Mouse (Mus musculus) splenic B cell, adult 2 months (primary cell): ENCODE measurements around the gene Mrpl24.

Experiments used
- DNase-seq: peaks from one replicate; pipeline ENCODE4 v3.0.0-alpha.2; 2011; ENCODE audit warnings: low read depth, low spot score
- H3K27me3 ChIP-seq: 2 replicates; pipeline ENCODE4 v1.6.1; 2012; ENCODE audit warnings: mild to moderate bottlenecking, low read length, moderate library complexity, mixed read lengths; ENCODE audit not compliant: control insufficient read depth, poor library complexity, insufficient read depth, severe bottlenecking
- H3K36me3 ChIP-seq: 2 replicates; pipeline ENCODE4 v1.6.1; 2012; ENCODE audit warnings: mild to moderate bottlenecking, low read length, moderate library complexity, mixed read lengths; ENCODE audit not compliant: control insufficient read depth, poor library complexity, insufficient read depth, severe bottlenecking

The Mrpl24 gene

DNA sequence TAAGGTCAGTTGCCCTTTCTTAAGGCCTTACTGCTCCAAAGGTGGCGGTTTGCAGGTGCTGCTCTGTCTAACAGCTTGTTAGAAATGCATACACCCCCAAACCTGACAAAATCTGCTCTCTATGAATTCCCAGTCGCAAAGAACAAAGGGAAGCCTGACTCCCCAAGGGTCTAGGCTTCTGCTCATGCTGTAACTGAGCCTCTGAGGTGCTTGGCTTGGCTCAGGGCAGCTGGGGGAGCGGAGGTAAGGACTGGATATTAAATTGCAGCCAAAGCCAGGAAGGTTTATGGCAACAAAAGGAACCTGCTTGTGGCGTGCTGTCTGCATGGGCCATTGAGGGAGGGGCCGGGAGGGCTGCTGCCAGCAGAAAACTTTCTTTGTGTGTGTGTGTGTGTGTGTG lies 15.5 kb upstream of the Mrpl24 start:
- no peak for DNase-seq
- Histone ChIP-seq H3K27me3 (no peaks in the 10 kb centered on the region), H3K36me3 (no peaks in the 10 kb centered on the region)

DNA sequence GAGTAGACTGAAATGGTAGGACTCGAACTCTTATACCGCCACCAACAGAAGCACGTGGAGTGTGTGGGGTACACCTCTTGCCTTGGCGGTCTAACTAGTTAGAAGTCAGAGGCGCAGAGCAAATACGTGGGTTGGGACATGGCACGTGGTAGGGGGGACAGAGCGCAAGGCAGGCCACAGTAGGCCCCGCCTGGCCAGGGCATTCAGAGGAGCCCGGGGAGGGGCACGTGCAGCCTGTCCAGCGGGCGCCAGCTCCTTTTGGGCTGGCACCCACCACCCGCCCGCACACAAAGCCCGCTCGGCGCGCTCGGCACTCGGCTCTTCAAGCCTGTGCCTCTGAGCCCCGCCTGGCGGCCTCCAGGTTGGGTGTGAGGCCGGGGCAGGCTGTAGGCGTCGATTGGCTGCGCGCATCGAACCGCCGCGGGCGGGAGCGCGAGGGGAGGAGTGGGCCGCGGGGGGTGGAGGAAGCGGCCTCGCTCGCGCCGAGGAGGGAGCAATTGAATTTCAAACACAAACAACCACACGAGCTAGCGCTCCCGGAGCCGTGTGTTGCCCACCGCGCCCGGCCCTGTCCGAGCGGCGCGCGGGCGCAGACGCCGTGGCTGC lies 13.3 kb upstream of the Mrpl24 start, which contains the start of gene Hdgf:
TSS of gene Hdgf (plus strand) at position 442 of the 606 bp plus-strand sequence.
- DNase-seq = peak; percentile 95
- H3K27me3 ChIP-seq = no peaks in the 10 kb centered on the region
- no peaks in the 10 kb centered on the region for H3K36me3 ChIP-seq

DNA sequence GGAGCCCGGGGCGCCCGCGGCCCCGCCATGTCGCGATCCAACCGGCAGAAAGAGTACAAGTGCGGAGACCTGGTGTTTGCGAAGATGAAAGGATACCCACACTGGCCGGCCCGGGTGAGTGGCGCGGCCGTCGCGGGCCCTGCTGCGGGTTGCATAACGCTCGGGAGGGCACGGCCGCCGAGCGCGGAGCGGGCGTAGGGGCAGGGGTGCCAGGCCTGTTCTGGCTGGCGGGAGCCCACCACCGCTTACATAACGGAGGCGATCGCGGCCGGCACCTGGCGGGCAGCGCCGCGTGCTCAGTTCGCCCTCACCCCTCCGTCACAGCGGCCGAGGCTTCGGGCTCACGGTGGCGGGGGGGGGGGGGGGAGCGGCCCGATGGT lies 12.7 kb upstream of the Mrpl24 start:
- no peaks in the 10 kb centered on the region for H3K36me3 ChIP-seq
- H3K27me3 ChIP-seq = no peaks in the 10 kb centered on the region
- peak; percentile 41 for DNase-seq

DNA sequence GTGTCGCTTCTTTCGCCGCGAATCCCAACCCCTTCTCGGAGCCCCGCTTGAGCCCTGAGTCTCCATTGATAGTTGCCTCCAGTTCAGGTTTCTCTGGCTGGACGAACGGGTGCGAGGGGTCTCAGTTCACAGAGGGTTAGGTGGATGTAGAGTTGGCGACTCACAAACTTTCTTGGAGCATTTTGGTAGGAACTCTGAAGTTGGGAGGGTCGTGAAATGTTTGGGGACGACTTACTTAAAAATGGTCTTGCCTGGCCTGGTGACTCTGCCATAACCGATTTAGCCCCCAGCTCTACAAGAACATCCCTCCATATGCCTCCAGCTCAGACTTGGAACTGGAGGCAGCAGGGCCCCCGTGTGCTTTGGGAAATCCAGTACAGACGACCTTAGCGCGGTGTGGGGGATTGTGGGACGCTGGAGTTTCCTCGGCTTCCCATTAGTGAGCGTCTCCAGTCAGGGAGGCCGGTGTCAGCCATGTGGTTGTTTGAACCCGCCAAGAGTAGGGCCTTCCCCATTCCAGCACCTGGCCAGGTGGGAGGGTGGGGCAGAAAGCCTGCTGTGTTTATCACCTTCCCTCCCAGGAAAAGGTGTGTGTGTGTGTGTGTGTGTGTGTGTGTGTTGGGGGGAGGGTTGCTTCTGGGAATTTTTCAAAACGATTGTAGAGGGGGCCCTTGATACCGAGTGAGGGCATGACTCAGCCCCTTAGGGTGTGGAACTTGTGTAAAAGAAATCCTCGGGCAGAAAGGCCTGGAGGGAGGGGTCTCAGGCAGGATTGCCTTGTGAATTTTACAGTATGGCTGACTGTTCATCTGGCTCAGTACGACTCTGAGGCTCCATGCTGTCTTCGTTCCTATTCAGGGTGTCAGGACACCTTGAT lies 12.1 kb upstream of the Mrpl24 start:
- peak; percentile 23 for DNase-seq
- Histone ChIP-seq H3K27me3 (no peaks in the 10 kb centered on the region), H3K36me3 (no peaks in the 10 kb centered on the region)

DNA sequence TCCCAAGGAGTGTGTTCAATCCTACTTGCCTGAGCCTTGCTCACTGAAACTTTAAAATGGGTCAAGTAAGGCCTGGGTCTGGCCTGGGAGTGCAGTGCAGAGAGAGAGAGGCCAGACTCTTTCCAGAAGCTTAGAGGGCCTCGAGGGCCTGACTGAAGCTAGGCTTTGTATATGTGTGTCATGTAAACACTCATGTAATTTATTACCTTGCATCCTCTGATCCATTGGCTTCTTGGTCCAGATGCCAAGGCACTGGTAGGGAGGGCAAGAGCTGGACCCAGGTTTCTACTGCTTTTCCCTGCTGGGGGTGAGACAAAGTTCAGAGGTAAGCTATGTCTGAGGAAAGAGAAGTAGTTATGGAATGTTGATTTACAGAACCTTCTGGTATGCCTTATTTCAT lies 11.4 kb upstream of the Mrpl24 start:
- DNase-seq = no peak
- no peaks in the 10 kb centered on the region for H3K36me3 ChIP-seq
- no peaks in the 10 kb centered on the region for H3K27me3 ChIP-seq

DNA sequence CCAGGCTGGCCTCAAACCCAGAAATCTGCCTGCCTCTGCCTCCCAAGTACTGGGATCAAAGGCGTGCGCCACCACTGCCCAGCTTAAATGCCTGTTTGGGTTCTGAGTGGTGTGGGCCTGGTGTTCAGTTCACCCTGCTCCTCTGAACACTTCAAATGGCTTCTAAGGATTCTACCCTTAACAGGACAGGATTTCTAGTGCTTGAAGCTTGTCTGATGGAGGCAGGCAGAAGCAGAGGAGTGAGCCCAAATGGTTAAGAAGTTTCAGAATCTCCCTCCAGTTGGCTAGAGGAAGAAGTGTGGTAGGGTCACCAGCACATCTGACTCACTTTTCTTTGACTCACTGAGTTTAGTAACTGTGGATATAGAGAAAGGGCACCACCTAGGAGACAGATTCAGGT lies 9.9 kb upstream of the Mrpl24 start:
- Histone ChIP-seq H3K36me3 (peaks cover 11% of the 10 kb centered on the region), H3K27me3 (no peaks in the 10 kb centered on the region)
- no peak for DNase-seq

DNA sequence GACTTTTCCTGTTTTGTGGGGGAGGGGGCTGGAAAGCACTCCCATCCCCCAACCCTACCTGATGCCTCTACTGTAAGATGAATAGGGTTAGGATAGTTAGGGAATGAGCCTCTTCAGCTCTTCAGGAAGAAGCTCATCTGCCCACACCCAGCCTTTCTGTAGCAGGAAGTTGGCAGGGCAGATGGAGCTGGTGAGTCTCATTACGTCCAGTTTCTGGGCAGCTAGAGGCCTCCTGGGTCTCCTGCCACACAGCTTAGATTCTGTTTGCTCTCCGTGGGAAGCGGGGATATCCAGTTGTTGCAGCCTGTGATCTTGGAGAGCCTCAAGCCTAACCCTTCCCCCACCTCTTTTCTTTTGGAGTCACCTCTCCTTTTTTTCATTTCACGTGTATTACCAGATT lies 9.4 kb upstream of the Mrpl24 start:
- DNase-seq = no peak
- no peaks in the 10 kb centered on the region for H3K27me3 ChIP-seq
- peaks cover 13% of the 10 kb centered on the region for H3K36me3 ChIP-seq

DNA sequence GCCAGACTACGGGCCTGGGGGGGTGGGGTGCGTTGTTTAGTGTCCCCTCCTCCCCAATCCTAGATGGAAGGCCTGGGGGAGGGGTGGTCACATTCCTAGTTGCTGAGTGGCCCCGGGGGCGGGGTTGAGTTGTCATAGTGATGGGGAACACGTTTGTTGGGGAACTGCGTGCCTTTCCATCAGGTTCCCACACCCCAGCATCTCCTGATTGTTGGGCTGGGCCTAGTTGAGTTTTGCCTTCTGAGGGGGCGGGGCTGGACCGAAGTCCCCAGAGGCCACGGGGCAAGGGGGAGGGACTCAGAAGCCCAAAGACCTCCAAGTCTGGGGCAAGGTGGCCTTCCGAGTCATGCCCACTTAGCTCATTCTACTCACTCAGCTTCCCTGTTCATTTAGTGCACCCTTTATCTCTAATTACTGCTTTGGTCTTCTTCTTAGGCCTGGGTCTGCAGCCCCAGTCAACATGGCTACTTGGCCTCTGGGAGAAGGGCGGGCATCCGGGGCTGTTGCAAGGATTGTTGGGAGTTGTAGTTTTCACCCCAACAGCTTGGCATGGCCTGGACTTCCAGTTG lies 8.6 kb upstream of the Mrpl24 start:
- peak; percentile 50 for DNase-seq
- peaks cover 17% of the 10 kb centered on the region for H3K36me3 ChIP-seq

DNA sequence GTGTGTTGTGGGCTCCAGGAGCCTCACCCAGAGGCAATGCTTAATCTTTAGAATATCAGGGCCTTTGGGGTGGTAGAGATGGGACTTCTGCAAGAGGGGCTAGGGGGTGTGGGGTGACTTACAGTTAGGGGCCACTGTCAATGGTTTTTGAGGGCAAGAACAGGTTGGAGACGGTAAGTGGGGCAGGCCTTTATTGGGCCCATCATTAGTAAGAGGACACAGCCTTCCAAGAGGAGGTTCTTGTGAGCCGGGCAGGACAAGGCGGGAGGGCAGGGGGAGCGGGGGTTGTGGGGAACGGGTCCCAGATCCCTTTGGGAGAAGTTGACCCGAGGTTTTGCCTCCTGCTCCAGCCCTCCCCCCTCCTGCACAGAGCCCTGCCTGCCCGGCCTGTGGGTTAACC lies 5.8 kb upstream of the Mrpl24 start:
- DNase-seq = no peak
- peaks cover 20% of the 10 kb centered on the region for H3K36me3 ChIP-seq

More for the DNA sequence above, 8.6 kb upstream of the Mrpl24 start:
- no peaks in the 10 kb centered on the region for H3K27me3 ChIP-seq

DNA sequence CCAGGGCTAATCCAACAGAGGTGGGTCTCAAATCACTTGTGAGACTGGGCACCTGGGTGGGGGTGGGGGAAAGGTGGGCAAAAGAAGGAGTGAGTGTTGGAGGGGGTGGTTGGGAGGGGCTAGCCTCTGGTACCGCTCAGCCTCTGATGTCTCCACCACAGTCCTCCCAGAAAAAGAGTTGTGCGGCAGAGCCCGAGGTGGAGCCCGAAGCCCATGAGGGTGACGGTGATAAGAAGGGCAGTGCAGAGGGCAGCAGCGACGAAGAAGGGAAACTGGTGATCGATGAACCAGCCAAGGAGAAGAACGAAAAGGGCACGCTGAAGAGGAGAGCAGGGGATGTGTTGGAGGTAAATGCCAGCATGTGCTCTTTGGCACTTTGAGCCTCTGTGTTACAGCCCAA lies 5.4 kb upstream of the Mrpl24 start:
- H3K36me3 ChIP-seq = peaks cover 20% of the 10 kb centered on the region
- H3K27me3 ChIP-seq = no peaks in the 10 kb centered on the region
- no peak for DNase-seq

More for the DNA sequence above, 5.8 kb upstream of the Mrpl24 start:
- H3K27me3 ChIP-seq = no peaks in the 10 kb centered on the region

DNA sequence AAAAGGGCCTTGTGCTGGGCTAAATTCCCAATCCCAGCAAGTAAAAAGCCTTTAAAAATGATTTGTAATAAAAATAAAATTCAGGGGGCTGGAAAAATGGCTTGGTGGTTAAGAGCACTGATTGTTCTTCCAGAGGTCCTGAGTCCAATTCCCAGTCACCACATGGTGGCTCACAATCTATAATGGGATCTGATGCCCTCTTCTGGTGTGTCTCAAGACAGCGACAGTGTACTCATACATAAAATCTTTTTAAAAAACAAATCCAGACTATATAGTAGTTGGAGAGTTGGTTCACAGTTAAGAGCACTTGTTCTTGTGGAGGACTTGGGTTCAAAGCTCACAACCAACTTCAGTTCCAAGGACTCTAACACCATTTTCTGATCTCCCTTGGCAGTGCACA lies 2.3 kb upstream of the Mrpl24 start:
- no peak for DNase-seq
- Histone ChIP-seq H3K36me3 (peaks cover 20% of the 10 kb centered on the region), H3K27me3 (no peaks in the 10 kb centered on the region)

DNA sequence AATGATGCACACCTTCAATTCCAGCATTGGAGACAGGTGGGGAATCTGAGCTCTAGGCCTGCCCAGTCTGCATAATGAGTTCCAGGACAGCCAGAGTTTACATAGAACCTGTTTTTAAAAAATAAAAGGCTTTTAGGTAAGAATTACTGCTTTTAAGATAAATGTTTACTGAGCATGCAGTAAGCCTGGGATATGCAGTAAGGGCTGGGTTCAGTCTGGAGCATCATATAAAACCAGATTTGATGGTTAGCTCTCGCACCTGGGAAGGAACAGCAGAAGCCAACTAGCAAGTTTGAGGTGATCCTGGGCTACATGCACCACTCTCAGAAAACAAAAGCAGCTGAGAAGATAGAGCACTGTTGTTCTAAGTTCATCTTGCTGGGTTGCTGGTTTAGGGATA lies 755 bp upstream of the Mrpl24 start:
- Histone ChIP-seq H3K27me3 (no peaks in the 10 kb centered on the region), H3K36me3 (peaks cover 16% of the 10 kb centered on the region)
- DNase-seq = no peak

DNA sequence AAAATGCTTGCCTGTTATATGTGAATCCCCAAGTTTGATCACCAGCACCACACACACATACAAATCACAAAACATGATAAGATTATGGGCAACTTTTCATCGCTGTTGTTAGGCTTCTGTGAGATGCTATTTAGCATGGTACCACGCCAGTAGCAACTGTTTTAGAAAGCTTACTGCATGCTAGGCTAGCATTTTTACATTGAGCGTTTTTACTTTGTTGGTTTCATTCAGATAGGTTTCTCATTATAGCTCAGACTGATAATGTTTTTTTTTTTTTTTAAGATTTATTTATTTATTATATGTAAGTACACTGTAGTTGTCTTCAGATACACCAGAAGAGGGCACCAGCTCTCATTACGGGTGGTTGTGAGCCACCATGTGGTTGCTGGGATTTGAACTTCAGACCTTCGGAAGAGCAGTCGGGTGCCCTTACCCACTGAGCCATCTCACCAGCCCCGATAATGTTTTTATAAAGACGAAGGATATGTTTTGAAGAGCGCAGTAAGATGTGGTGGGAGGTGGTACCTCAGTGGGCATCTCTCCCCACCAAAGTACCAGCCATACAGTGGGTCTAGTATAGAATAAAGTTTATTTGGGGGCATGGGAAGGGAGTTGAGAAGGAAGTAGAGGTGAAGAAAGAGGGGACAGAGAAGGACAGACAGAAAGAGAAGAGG lies 1.1 kb downstream of the Mrpl24 start:
- DNase-seq = no peak
- peaks cover 8% of the 10 kb centered on the region; the same call in 1 of the 2 replicates for H3K36me3 ChIP-seq
- H3K27me3 ChIP-seq = no peaks in the 10 kb centered on the region

DNA sequence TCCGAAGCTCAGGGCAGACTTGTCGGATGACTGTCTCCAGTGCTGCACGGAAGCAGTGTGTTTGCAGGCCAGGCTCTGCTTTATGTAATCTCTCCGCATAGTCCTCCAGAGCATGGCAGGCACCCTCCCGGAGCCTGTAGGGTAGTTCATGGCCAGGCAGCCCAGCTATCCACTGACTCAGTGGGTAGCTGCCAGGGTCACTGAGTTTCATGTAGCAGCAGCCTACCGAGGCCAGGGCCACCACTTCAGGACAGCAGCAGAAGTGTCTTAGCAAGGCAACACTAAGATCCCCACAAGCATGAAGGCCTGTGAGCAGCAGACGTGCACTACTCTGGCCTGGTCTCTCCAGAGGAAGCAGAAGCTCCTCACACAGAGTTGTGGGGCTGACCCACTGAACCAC lies 5.7 kb downstream of the Mrpl24 start:
- DNase-seq = no peak
- peaks cover 5% of the 10 kb centered on the region; the same call in 1 of the 2 replicates for H3K36me3 ChIP-seq
- H3K27me3 ChIP-seq = no peaks in the 10 kb centered on the region

DNA sequence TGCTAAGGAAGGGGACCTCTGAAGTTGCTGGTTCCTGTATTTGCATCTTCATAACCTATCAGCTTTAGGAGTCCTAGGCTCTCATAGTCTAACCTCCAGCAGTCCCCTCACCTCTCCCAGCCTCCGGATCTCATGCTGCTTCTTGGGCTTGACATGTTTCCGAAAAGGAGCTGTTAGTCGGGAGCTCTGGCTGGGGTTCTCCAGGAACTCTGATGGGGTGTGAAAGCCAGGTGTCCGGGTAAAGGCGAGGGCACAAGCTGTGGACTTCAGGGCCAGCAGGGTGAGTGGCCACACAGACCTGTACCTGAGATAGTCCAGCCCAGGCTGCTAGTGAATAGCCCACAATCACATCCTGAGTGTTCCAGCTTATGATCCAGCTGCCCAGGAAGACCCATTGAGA lies 8.1 kb downstream of the Mrpl24 start:
- H3K27me3 ChIP-seq = no peaks in the 10 kb centered on the region
- H3K36me3 ChIP-seq = peaks cover 10% of the 10 kb centered on the region; the same call in 1 of the 2 replicates
- DNase-seq = no peak
